Mouse (Mus musculus): Measurements from ENCODE around the gene Commd1. TPM values are rescaled to one million over a fixed set of nuclear protein-coding genes. Genes with fewer than 3 reads are reported as not detected.

Gene Commd1
- total and polyA plus RNA-seq, 3 experiments = 102 to 113 TPM; not detected in 1

DNA sequence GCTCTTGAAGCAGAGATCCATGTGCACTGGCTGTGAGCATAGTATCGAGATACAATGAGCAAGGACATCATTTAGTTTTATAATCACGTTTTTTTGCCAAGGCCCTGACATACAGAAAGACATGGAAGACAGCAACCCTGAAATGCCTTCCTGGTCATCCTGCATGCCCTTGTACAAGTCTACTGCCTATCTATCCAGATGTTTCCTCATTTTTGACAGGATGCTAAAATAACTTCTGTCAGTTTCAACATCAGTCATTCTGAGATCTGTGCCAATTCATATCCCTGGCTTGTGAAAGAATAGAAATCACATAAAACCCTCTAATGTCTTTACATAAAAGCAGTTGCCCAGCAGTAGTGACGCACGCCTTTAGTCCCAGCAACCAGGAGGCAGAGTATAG, 85.1 kb downstream of the Commd1 start:
- no peak overlapping the region for H3K9ac ChIP-seq (ENCODE audit: control insufficient read depth, low read depth, low read length, poor library complexity, severe bottlenecking)
- no peak for DNase-seq (ENCODE audit: low read depth, low spot score)
- H3K27ac ChIP-seq (ENCODE audit: control insufficient read depth, low read depth, low read length) = no peak overlapping the region
- no peaks in the 10 kb centered on the region for H3K79me2 ChIP-seq (ENCODE audit: control insufficient read depth, insufficient read depth, low read length, poor library complexity)
- no peaks in the 10 kb centered on the region for H3K9me3 ChIP-seq (replicated peaks; ENCODE audit: insufficient read depth, low read length)
- H3K27me3 ChIP-seq (ENCODE audit: control insufficient read depth in 1 of 2, insufficient read depth in 2 of 2, low read length in 2 of 2) = no peaks in the 10 kb centered on the region
- peaks cover 0 to 3% of the 10 kb centered on the region in 2 experiments; a peak in 1 of 4 replicates for H3K36me3 ChIP-seq (ENCODE audit: control insufficient read depth in 1 of 2, insufficient read depth in 2 of 2, low read length in 2 of 2)
- TF ChIP-seq SMC3 (IDR thresholded peaks at IDR 0.05; ENCODE audit: low read depth, low read length) (no peak), MAFK (IDR thresholded peaks at IDR 0.05; ENCODE audit: borderline replicate concordance, low read depth, low read length) (no peak), TCF12 (IDR thresholded peaks at IDR 0.05; ENCODE audit: low read depth, low read length) (no peak), ETS1 (IDR thresholded peaks at IDR 0.05; ENCODE audit: low read depth, low read length) (no peak), CHD1 (IDR thresholded peaks at IDR 0.05; ENCODE audit: low read depth, low read length) (no peak), TAL1 (IDR thresholded peaks at IDR 0.05; ENCODE audit: low read length) (no peak), MXI1 (IDR thresholded peaks at IDR 0.05; ENCODE audit: low read depth, low read length) (no peak), RAD21 (IDR thresholded peaks at IDR 0.05; ENCODE audit: low read depth, low read length) (no peak), MEF2A (IDR thresholded peaks at IDR 0.05; ENCODE audit: extremely low read depth, insufficient replicate concordance, low read depth, low read length, poor library complexity, severe bottlenecking) (no peak), TBP (IDR thresholded peaks at IDR 0.05; ENCODE audit: low read depth, low read length) (no peak), ZC3H11A (IDR thresholded peaks at IDR 0.05; ENCODE audit: low read depth, low read length) (no peak), BHLHE40 (IDR thresholded peaks at IDR 0.05; ENCODE audit: borderline replicate concordance, low read depth, low read length) (no peak), CHD2 (IDR thresholded peaks at IDR 0.05; ENCODE audit: low read length) (no peak), GABPA (IDR thresholded peaks at IDR 0.05; ENCODE audit: low read depth, low read length) (no peak), MAX (IDR thresholded peaks at IDR 0.05; ENCODE audit: low read length) (no peak), ZKSCAN1 (IDR thresholded peaks at IDR 0.05; ENCODE audit: low read depth, low read length) (no peak), POLR2AphosphoS5 (IDR thresholded peaks at IDR 0.05; ENCODE audit: borderline replicate concordance, low read depth, low read length) (no peak), NELFE (IDR thresholded peaks at IDR 0.05; ENCODE audit: low read depth, low read length) (no peak), ZNF384 (IDR thresholded peaks at IDR 0.05; ENCODE audit: low read depth, low read length) (no peak)
- peaks cover 0 to 4% of the 10 kb centered on the region in 2 experiments; a peak in 1 of 4 replicates for H3K4me1 ChIP-seq (ENCODE audit: control insufficient read depth in 1 of 2, insufficient read depth in 2 of 2, low read length in 2 of 2)
- H3K4me3 ChIP-seq (ENCODE audit: control insufficient read depth in 1 of 2, insufficient read depth in 1 of 2, low read depth in 2 of 2, low read length in 2 of 2) = no peak overlapping the region

DNA sequence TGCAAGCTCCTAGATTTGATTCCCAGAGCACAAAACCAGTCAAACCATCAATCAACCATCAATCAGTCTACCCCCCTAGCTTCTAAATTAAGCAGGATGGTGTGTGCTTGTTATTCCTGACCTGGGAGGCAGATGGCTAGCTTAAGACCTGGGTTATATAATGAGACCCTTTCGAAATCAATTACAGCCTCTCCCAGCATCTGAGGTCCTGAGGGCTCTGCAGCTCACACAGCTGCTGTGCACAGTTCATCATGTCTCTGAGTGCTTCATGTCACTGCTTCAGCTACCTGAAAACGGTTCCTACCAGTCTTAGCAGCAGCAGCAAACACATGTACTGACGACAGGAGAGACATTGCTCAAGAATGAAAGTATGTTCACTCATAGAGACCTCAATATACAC, 89.1 kb downstream of the Commd1 start:
- no peak for TF ChIP-seq CTCF (IDR thresholded peaks at IDR 0.05 in 2 of 3, conservative IDR thresholded peaks at IDR 0.05 in 1 of 3; ENCODE audit: control insufficient read depth in 1 of 3, insufficient read depth in 1 of 3, low read depth in 2 of 3, low read length in 3 of 3, poor library complexity in 1 of 3, severe bottlenecking in 1 of 3)
- TF ChIP-seq MEF2A (IDR thresholded peaks at IDR 0.05; ENCODE audit: extremely low read depth, insufficient replicate concordance, low read depth, low read length, poor library complexity, severe bottlenecking) = no peak
- no peak for TF ChIP-seq MYB (IDR thresholded peaks at IDR 0.05; ENCODE audit: low read depth, low read length)
- no peak for TF ChIP-seq POLR2AphosphoS2 (IDR thresholded peaks at IDR 0.05; ENCODE audit: low read length)
- no peak for TF ChIP-seq MAFK (IDR thresholded peaks at IDR 0.05; ENCODE audit: borderline replicate concordance, low read depth, low read length)
- no peak for TF ChIP-seq EP300 (IDR thresholded peaks at IDR 0.05; ENCODE audit: low read depth in 1 of 2, low read length in 2 of 2)
- no peak for TF ChIP-seq POLR2AphosphoS5 (IDR thresholded peaks at IDR 0.05; ENCODE audit: borderline replicate concordance, low read depth, low read length)
- no peak for TF ChIP-seq ELF1 (IDR thresholded peaks at IDR 0.05; ENCODE audit: low read depth, low read length)
- no peak for TF ChIP-seq TAL1 (IDR thresholded peaks at IDR 0.05; ENCODE audit: low read length)
- TF ChIP-seq POLR2A (IDR thresholded peaks at IDR 0.05; ENCODE audit: control insufficient read depth in 1 of 2, insufficient read depth in 1 of 2, low read depth in 1 of 2, low read length in 2 of 2, poor library complexity in 1 of 2) = no peak
- no peak for TF ChIP-seq RAD21 (IDR thresholded peaks at IDR 0.05; ENCODE audit: low read depth, low read length)
- TF ChIP-seq SIN3A (IDR thresholded peaks at IDR 0.05; ENCODE audit: low read length) = no peak

More for the DNA sequence above, 89.1 kb downstream of the Commd1 start:
- H3K27me3 ChIP-seq (ENCODE audit: control insufficient read depth in 1 of 2, insufficient read depth in 2 of 2, low read length in 2 of 2) = no peaks in the 10 kb centered on the region
- H3K79me2 ChIP-seq (ENCODE audit: control insufficient read depth, insufficient read depth, low read length, poor library complexity) = no peaks in the 10 kb centered on the region
- no peaks in the 10 kb centered on the region for H3K36me3 ChIP-seq (ENCODE audit: control insufficient read depth in 1 of 2, insufficient read depth in 2 of 2, low read length in 2 of 2)
- no peak overlapping the region for H3K9ac ChIP-seq (ENCODE audit: control insufficient read depth, low read depth, low read length, poor library complexity, severe bottlenecking)
- H3K4me3 ChIP-seq (ENCODE audit: control insufficient read depth in 1 of 2, insufficient read depth in 1 of 2, low read depth in 2 of 2, low read length in 2 of 2) = no peak overlapping the region
- no peaks in the 10 kb centered on the region for H3K9me3 ChIP-seq (replicated peaks; ENCODE audit: insufficient read depth, low read length)
- no peak overlapping the region for H3K27ac ChIP-seq (ENCODE audit: control insufficient read depth, low read depth, low read length)
- DNase-seq (ENCODE audit: low read depth, low spot score) = no peak
- no peaks in the 10 kb centered on the region for H3K4me1 ChIP-seq (ENCODE audit: control insufficient read depth in 1 of 2, insufficient read depth in 2 of 2, low read length in 2 of 2)
